Comparison of ENCODE assay signal across 9 mouse cellular contexts in the genomic region with DNA sequence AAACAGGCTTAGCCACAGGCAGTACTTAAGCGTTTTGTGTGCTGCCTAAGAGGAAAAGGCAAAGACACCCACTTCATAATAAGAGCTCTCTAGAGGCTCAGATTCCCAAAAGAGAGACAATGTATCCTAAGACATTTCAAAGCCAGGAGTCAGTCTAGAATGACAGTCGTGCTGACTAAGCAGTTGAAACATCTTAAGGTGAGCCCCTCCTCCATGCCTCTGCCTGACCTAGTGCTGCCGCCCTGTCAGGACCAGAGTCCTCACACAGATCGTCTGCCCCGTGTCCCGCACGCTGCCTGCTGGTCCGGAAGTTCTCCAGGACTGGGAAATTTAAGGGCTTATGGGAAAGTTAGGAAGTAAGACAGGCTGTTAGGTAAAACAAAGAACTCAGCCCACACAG. TPM values are rescaled to one million over a fixed set of nuclear protein-coding genes. Genes with fewer than 3 reads are reported as not detected.
DNase-seq lines count a peak whose midpoint lies in the region; ATAC-seq and TF ChIP-seq lines count a peak whose summit lies in the region.
"Had no signal": no experiment of that assay in that cellular context is flagged by ENCODE, and none has a peak within 500 bp of the region (broad histone marks: within the 10 kb centered on the region; RNA-seq: fewer than 3 reads in every experiment).

No protein-coding gene starts in this region.

- no peak overlapping the region for H3K27ac ChIP-seq in hindbrain, embryonic 11.5 days (ENCODE audit: low read depth, low read length)
- H3K27ac ChIP-seq in hindbrain, embryonic 16.5 days (ENCODE audit: low read depth, low read length): no peak overlapping the region
- peak overlapping the region; percentile 16; the same call in 1 of the 2 replicates for H3K27ac ChIP-seq in ES-E14 (ENCODE audit: insufficient read depth, low read depth, low read length, poor library complexity, severe bottlenecking)
- no peak overlapping the region for H3K27ac ChIP-seq in embryonic facial prominence, embryonic 11.5 days (replicated peaks; ENCODE audit: low read depth, low read length)
- H3K27ac ChIP-seq in midbrain, embryonic 14.5 days (replicated peaks; ENCODE audit: low read depth, low read length): peak overlapping the region; percentile 32; the same call in 1 of the 2 replicates
- no peak overlapping the region for H3K27ac ChIP-seq in liver, postnatal 0 days (ENCODE audit: low read depth)

- no peak overlapping the region for H3K4me3 ChIP-seq in hindbrain, embryonic 11.5 days (ENCODE audit: low read depth, low read length)
- H3K4me3 ChIP-seq in hindbrain, embryonic 16.5 days (ENCODE audit: low read length): no peak overlapping the region
- no peak overlapping the region for H3K4me3 ChIP-seq in ES-E14 (ENCODE audit: insufficient read depth in 1 of 2, low read depth in 1 of 2, low read length in 2 of 2, poor library complexity in 1 of 2, severe bottlenecking in 1 of 2)
- no peak overlapping the region for H3K4me3 ChIP-seq in embryonic facial prominence, embryonic 11.5 days (ENCODE audit: low read depth, low read length)
- H3K4me3 ChIP-seq in midbrain, embryonic 14.5 days (replicated peaks; ENCODE audit: low read depth, low read length): no peak overlapping the region
- no peak overlapping the region for H3K4me3 ChIP-seq in liver, postnatal 0 days (ENCODE audit: low read depth, low read length)

- TF ChIP-seq CTCF in liver, postnatal 0 days (IDR thresholded peaks at IDR 0.05; ENCODE audit: low read depth): no peak

- no peak overlapping the region for H3K9ac ChIP-seq in hindbrain, embryonic 11.5 days (ENCODE audit: low read depth, low read length)
- no peak overlapping the region; the same call in 1 of the 2 replicates for H3K9ac ChIP-seq in hindbrain, embryonic 16.5 days (ENCODE audit: low read depth, low read length)
- H3K9ac ChIP-seq in ES-E14 (ENCODE audit: insufficient read depth, low read depth, low read length, poor library complexity, severe bottlenecking): no peak overlapping the region
- H3K9ac ChIP-seq in embryonic facial prominence, embryonic 11.5 days (replicated peaks; ENCODE audit: low read length): no peak overlapping the region
- H3K9ac ChIP-seq in midbrain, embryonic 14.5 days (replicated peaks; ENCODE audit: low read length): no peak overlapping the region
- no peak overlapping the region for H3K9ac ChIP-seq in liver, postnatal 0 days (replicated peaks)

- ATAC-seq in hindbrain, embryonic 11.5 days (ENCODE audit: low FRiP score): no peak
- no peak for ATAC-seq in hindbrain, embryonic 16.5 days
- ATAC-seq in embryonic facial prominence, embryonic 11.5 days (replicated peaks; ENCODE audit: insufficient number of reproducible peaks, low FRiP score, low TSS enrichment, low read depth): no peak
- ATAC-seq in midbrain, embryonic 14.5 days (ENCODE audit: low FRiP score, low TSS enrichment): no peak
- ATAC-seq in liver, postnatal 0 days: no peak

- 0 out of 2 replicates have a peak overlapping the region, but pooled peaks have one; percentile 5 for H3K4me2 ChIP-seq in hindbrain, embryonic 11.5 days (replicated peaks; ENCODE audit: low read depth, low read length)
- H3K4me2 ChIP-seq in hindbrain, embryonic 16.5 days (ENCODE audit: low read length): no peak overlapping the region
- H3K4me2 ChIP-seq in embryonic facial prominence, embryonic 11.5 days (ENCODE audit: low read depth, low read length): no peak overlapping the region
- no peak overlapping the region for H3K4me2 ChIP-seq in midbrain, embryonic 14.5 days (ENCODE audit: low read length)
- no peak overlapping the region for H3K4me2 ChIP-seq in liver, postnatal 0 days (ENCODE audit: low read depth, low read length)

- in situ Hi-C loops in ES-E14 (cut with MboI; ENCODE audit: low sequenced_read_pairs in 2 of 2, unreplicated experiment in 2 of 2): no loop called here

- peaks cover 7% of the 10 kb centered on the region; the same call in 1 of the 2 replicates for H3K4me1 ChIP-seq in hindbrain, embryonic 11.5 days (replicated peaks; ENCODE audit: control insufficient read depth, insufficient read depth, low read length)
- peaks cover 10% of the 10 kb centered on the region for H3K4me1 ChIP-seq in hindbrain, embryonic 16.5 days (ENCODE audit: control insufficient read depth, insufficient read depth, low read depth, low read length)
- peaks cover 0 to 16% of the 10 kb centered on the region in 2 experiments; a peak in 2 of 4 replicates for H3K4me1 ChIP-seq in ES-E14 (ENCODE audit: control insufficient read depth in 2 of 2, insufficient read depth in 2 of 2, low read length in 2 of 2, poor library complexity in 1 of 2)
- H3K4me1 ChIP-seq in embryonic facial prominence, embryonic 11.5 days (ENCODE audit: control insufficient read depth, insufficient read depth, low read length): peaks cover 3% of the 10 kb centered on the region
- peaks cover 27% of the 10 kb centered on the region for H3K4me1 ChIP-seq in midbrain, embryonic 14.5 days (ENCODE audit: control insufficient read depth, insufficient read depth, low read length)
- H3K4me1 ChIP-seq in liver, postnatal 0 days (ENCODE audit: insufficient read depth): no peaks in the 10 kb centered on the region

- no peaks in the 10 kb centered on the region; the same call in 1 of the 2 replicates for H3K27me3 ChIP-seq in hindbrain, embryonic 11.5 days (ENCODE audit: control insufficient read depth, insufficient read depth, low read length)
- no peaks in the 10 kb centered on the region; the same call in 1 of the 2 replicates for H3K27me3 ChIP-seq in hindbrain, embryonic 16.5 days (replicated peaks; ENCODE audit: control insufficient read depth, insufficient read depth, low read length)
- no peaks in the 10 kb centered on the region for H3K27me3 ChIP-seq in embryonic facial prominence, embryonic 11.5 days (ENCODE audit: control insufficient read depth, insufficient read depth, low read length)
- no peaks in the 10 kb centered on the region for H3K27me3 ChIP-seq in midbrain, embryonic 14.5 days (ENCODE audit: control insufficient read depth, insufficient read depth, low read length)
- no peaks in the 10 kb centered on the region for H3K27me3 ChIP-seq in liver, postnatal 0 days (ENCODE audit: insufficient read depth, low read length)

- WGBS in hindbrain, embryonic 11.5 days: 3% methylated on average over 8 of the region's 8 CpGs
- 9% methylated on average over 8 of the region's 8 CpGs for WGBS in hindbrain, embryonic 16.5 days
- WGBS in embryonic facial prominence, embryonic 11.5 days: 2% methylated on average over 8 of the region's 8 CpGs
- 1% methylated on average over 8 of the region's 8 CpGs for WGBS in midbrain, embryonic 14.5 days
- 3% methylated on average over 8 of the region's 8 CpGs for WGBS in liver, postnatal 0 days (ENCODE audit: insufficient replicate concordance)

- DNase-seq in hindbrain, embryonic 11.5 days (ENCODE audit: low spot score): peak; percentile 17
- DNase-seq in ES-E14 (ENCODE audit: low read depth, low spot score): no peak
- peak; percentile 61 for DNase-seq in embryonic facial prominence, embryonic 11.5 days (ENCODE audit: low spot score)
- DNase-seq in midbrain, embryonic 14.5 days: peak; percentile 47
- no peak for DNase-seq in spleen, adult 18-20 months
- DNase-seq in liver, postnatal 0 days: no peak
- DNase-seq in cerebellum, adult 11 months: no peak
- DNase-seq: adrenal gland, postnatal 25 days had no signal

- no peaks in the 10 kb centered on the region for H3K36me3 ChIP-seq in hindbrain, embryonic 11.5 days (ENCODE audit: control insufficient read depth, insufficient read depth, low read length)
- no peaks in the 10 kb centered on the region for H3K36me3 ChIP-seq in hindbrain, embryonic 16.5 days (ENCODE audit: control insufficient read depth, insufficient read depth, low read length)
- no peaks in the 10 kb centered on the region for H3K36me3 ChIP-seq in ES-E14 (ENCODE audit: control insufficient read depth, insufficient read depth, low read length, poor library complexity, severe bottlenecking)
- H3K36me3 ChIP-seq in embryonic facial prominence, embryonic 11.5 days (replicated peaks; ENCODE audit: control insufficient read depth, insufficient read depth, low read depth, low read length): no peaks in the 10 kb centered on the region
- no peaks in the 10 kb centered on the region for H3K36me3 ChIP-seq in midbrain, embryonic 14.5 days (ENCODE audit: control insufficient read depth, insufficient read depth, low read length)
- no peaks in the 10 kb centered on the region for H3K36me3 ChIP-seq in liver, postnatal 0 days (replicated peaks; ENCODE audit: insufficient read depth, low read length)

- no peaks in the 10 kb centered on the region for H3K9me3 ChIP-seq in hindbrain, embryonic 11.5 days (ENCODE audit: control insufficient read depth, low read length)
- H3K9me3 ChIP-seq in hindbrain, embryonic 16.5 days (ENCODE audit: control insufficient read depth, low read length): no peaks in the 10 kb centered on the region
- H3K9me3 ChIP-seq in ES-E14 (ENCODE audit: control insufficient read depth, insufficient read depth, low read depth, low read length): no peaks in the 10 kb centered on the region
- no peaks in the 10 kb centered on the region for H3K9me3 ChIP-seq in embryonic facial prominence, embryonic 11.5 days (replicated peaks; ENCODE audit: control insufficient read depth, low read length)
- no peaks in the 10 kb centered on the region for H3K9me3 ChIP-seq in midbrain, embryonic 14.5 days (ENCODE audit: control insufficient read depth, low read length)
- H3K9me3 ChIP-seq in liver, postnatal 0 days (ENCODE audit: low read length): no peaks in the 10 kb centered on the region

- TF ChIP-seq EP300 in liver, postnatal 0 days (IDR thresholded peaks at IDR 0.05; ENCODE audit: low read depth): no peak

TF ChIP-seq in ES-E14, 5 proteins besides CTCF, POLR2A, EP300 and RAD21:
- TF ChIP-seq CHD2 (IDR thresholded peaks at IDR 0.05; ENCODE audit: low read depth, low read length) (no peak), MAFK (IDR thresholded peaks at IDR 0.05; ENCODE audit: insufficient read depth, low read depth, low read length) (peak; percentile 96), ZNF384 (IDR thresholded peaks at IDR 0.05; ENCODE audit: low read depth, low read length) (no peak), HCFC1 (IDR thresholded peaks at IDR 0.05; ENCODE audit: borderline replicate concordance, insufficient read depth, low read length) (no peak), ZC3H11A (IDR thresholded peaks at IDR 0.05; ENCODE audit: borderline replicate concordance, low read depth, low read length) (no peak)

RNA-seq across cellular contexts. Expression of a gene that starts 22.4 kb away (rescaled TPM):
- polyA plus RNA-seq in hindbrain, embryonic 11.5 days (2014; fragmentation: Nextera tagmentation; extraction: Ambion mirVana): 7.7 and 8.5 TPM in 2 replicates
- polyA plus RNA-seq in hindbrain, embryonic 16.5 days (2015; fragmentation: Nextera tagmentation; extraction: Ambion mirVana): 13.3 and 14.5 TPM in 2 replicates
- total RNA-seq in ES-E14 (2012; rRNA removed): 2.6 and 3.4 TPM in 2 replicates
- 2.2 and 2.7 TPM in 2 replicates for polyA plus RNA-seq in embryonic facial prominence, embryonic 11.5 days (2014; fragmentation: Nextera tagmentation; extraction: Ambion mirVana)
- 10.7 and 12.0 TPM in 2 replicates for polyA plus RNA-seq in midbrain, embryonic 14.5 days (2014; fragmentation: Nextera tagmentation; extraction: Ambion mirVana)
- polyA plus RNA-seq in liver, postnatal 0 days (2015; fragmentation: Nextera tagmentation; extraction: Ambion mirVana): 0.04 TPM in 1 of 2 replicates, not detected in the other

Comparison
In these comparisons a context has a peak if more than half of its experiments do, and no peak if none do; other contexts are left out.
1. DNase-seq: peak in hindbrain, embryonic 11.5 days (single experiment), embryonic facial prominence, embryonic 11.5 days (single experiment) and midbrain, embryonic 14.5 days (single experiment); none in ES-E14 (single experiment), spleen, adult 18-20 months (0 of 2), liver, postnatal 0 days (single experiment) and cerebellum, adult 11 months (single experiment).
2. H3K27ac ChIP-seq: peak in ES-E14 (single experiment) and midbrain, embryonic 14.5 days (single experiment); none in hindbrain, embryonic 11.5 days (single experiment), hindbrain, embryonic 16.5 days (single experiment), embryonic facial prominence, embryonic 11.5 days (single experiment) and liver, postnatal 0 days (single experiment).